Mouse (Mus musculus): ENCODE measurements around the gene Crcp. TPM values are rescaled to one million over a fixed set of nuclear protein-coding genes. Genes with fewer than 3 reads are reported as not detected.

The Crcp gene
- polyA plus RNA-seq, 1 experiment from 2014 or later = 24.9 TPM

- 47% methylated on average over 5 of the region's 5 CpGs for WGBS
- Histone ChIP-seq H3K9ac (ENCODE audit: low read depth, low read length) (0 out of 2 replicates have a peak overlapping the region, but pooled peaks have one; percentile 3), H3K27ac (replicated peaks; ENCODE audit: low read depth, low read length) (no peak overlapping the region), H3K4me3 (ENCODE audit: low read depth, low read length) (peak overlapping the region; percentile 51), H3K36me3 (ENCODE audit: control insufficient read depth, insufficient read depth, low read length) (no peaks in the 10 kb centered on the region), H3K4me1 (ENCODE audit: control insufficient read depth, insufficient read depth, low read length) (no peaks in the 10 kb centered on the region), H3K4me2 (ENCODE audit: low read depth, low read length) (peak overlapping the region; percentile 72), H3K9me3 (ENCODE audit: control insufficient read depth, low read length) (0 out of 2 replicates have a peak, but pooled peaks cover 15% of the 10 kb centered on the region), H3K27me3 (replicated peaks; ENCODE audit: control insufficient read depth, insufficient read depth, low read length) (no peaks in the 10 kb centered on the region)
- no peak for ATAC-seq (ENCODE audit: low read depth)
- DNase-seq (ENCODE audit: low spot score) = no peak
These were observed 27.6 kb upstream of the Crcp start for GRCm38 (mm10) chr5:130001356-130001987.

DNA sequence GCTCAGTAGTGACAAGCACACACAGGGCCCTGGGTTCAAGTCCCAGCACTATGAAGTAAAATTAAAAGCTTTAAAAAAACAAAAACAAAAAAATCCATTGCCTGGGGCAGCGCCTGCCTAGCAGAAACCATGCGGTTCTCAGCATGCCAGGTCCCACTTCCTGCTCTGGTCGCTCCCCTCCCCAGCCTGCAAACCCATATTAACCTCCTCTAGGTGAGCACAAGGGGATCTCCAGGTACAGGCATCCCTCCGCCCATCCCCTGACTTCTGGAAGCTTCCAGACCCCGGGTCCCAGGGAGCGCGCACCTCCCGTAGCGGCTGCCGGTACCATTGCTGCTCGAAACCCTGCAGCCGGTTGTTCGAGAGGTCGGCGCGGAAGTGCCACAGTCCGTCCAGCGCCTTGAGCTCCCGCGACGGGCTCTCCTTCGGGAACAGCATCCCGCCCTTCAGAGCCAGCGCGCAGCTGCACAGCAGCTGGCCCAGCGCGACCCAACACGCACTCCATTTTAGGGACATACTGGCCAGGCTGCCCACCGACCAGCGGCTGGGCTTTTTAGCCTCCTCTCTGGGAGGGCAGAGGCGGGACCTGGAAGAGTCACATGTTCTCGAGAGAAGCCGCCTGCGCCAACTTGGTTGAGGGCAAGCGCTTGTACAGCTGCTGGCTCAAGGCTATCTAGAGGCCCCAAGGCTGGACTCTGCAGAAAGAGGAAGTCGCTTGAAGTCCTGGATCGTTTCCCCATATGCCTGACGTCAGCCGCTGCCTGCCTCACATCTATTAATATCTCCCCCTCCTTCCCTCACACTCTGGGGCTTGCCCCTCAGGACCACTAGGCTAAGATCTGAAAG, 26.6 kb upstream of the Crcp start, which contains the start of gene Gusb:
Gene Gusb, minus strand, starts transcription at position 749 of the 846 bp plus-strand sequence.
- Histone ChIP-seq H3K27ac (replicated peaks; ENCODE audit: low read depth, low read length) (peak within 1 kb of the TSS; percentile 57), H3K9ac (ENCODE audit: low read depth, low read length) (peak within 1 kb of the TSS; percentile 67), H3K27me3 (replicated peaks; ENCODE audit: control insufficient read depth, insufficient read depth, low read length) (no peaks in the 10 kb centered on the region), H3K4me3 (ENCODE audit: low read depth, low read length) (peak within 1 kb of the TSS; percentile 51), H3K9me3 (ENCODE audit: control insufficient read depth, low read length) (0 out of 2 replicates have a peak, but pooled peaks cover 15% of the 10 kb centered on the region), H3K4me2 (ENCODE audit: low read depth, low read length) (peak within 1 kb of the TSS; percentile 72), H3K4me1 (ENCODE audit: control insufficient read depth, insufficient read depth, low read length) (no peaks in the 10 kb centered on the region), H3K36me3 (ENCODE audit: control insufficient read depth, insufficient read depth, low read length) (no peaks in the 10 kb centered on the region)
- 1% methylated on average over 35 of the region's 39 CpGs for whole genome bisulfite sequencing
- ATAC-seq (ENCODE audit: low read depth) (peak; percentile 92), DNase-seq (ENCODE audit: low spot score) (peak; percentile 94)

- Histone ChIP-seq H3K4me2 (ENCODE audit: low read depth, low read length) (peak overlapping the region; percentile 72), H3K4me1 (ENCODE audit: control insufficient read depth, insufficient read depth, low read length) (no peaks in the 10 kb centered on the region), H3K27ac (replicated peaks; ENCODE audit: low read depth, low read length) (no peak overlapping the region; the same call in 1 of the 2 replicates), H3K9me3 (ENCODE audit: control insufficient read depth, low read length) (0 out of 2 replicates have a peak, but pooled peaks cover 15% of the 10 kb centered on the region), H3K27me3 (replicated peaks; ENCODE audit: control insufficient read depth, insufficient read depth, low read length) (no peaks in the 10 kb centered on the region), H3K9ac (ENCODE audit: low read depth, low read length) (peak overlapping the region; percentile 67; the same call in 1 of the 2 replicates), H3K4me3 (ENCODE audit: low read depth, low read length) (peak overlapping the region; percentile 51), H3K36me3 (ENCODE audit: control insufficient read depth, insufficient read depth, low read length) (no peaks in the 10 kb centered on the region)
- DNase-seq (ENCODE audit: low spot score) = no peak
- ATAC-seq (ENCODE audit: low read depth) = no peak
- WGBS = 49% methylated on average over 7 of the region's 7 CpGs
These were observed 25.9 kb upstream of the Crcp start for GRCm38 (mm10) chr5:130003229-130003628.

DNA sequence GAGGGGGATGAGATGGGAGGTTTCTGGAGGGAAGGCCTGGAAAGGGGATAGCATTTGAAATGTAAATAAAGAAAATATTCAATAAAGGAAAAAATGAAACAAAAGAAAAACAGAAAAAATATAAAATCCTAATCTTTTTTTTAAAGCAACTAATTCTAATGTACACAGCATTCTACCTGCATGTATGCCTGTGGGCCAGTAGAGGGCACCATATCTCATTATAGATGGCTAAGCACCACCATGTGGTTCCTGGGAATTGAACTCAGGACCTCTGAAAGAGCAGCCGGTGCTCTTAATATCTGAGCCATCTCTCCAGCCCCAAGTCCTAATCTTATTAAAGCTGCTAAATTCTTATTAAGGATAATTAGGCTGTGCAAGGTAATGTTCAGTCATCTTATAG, 21.7 kb upstream of the Crcp start:
- no peak for DNase-seq (ENCODE audit: low spot score)
- no peaks in the 10 kb centered on the region for H3K27me3 ChIP-seq (replicated peaks; ENCODE audit: control insufficient read depth, insufficient read depth, low read length)
- H3K4me2 ChIP-seq (ENCODE audit: low read depth, low read length) = no peak overlapping the region
- no peak overlapping the region for H3K4me3 ChIP-seq (ENCODE audit: low read depth, low read length)
- no peak overlapping the region for H3K27ac ChIP-seq (replicated peaks; ENCODE audit: low read depth, low read length)
- WGBS = 78% methylated on average over 1 of the region's 1 CpGs
- no peak for ATAC-seq (ENCODE audit: low read depth)
- H3K9me3 ChIP-seq (ENCODE audit: control insufficient read depth, low read length) = peaks cover 23% of the 10 kb centered on the region
- peaks cover 13% of the 10 kb centered on the region for H3K36me3 ChIP-seq (ENCODE audit: control insufficient read depth, insufficient read depth, low read length)
- H3K9ac ChIP-seq (ENCODE audit: low read depth, low read length) = no peak overlapping the region
- H3K4me1 ChIP-seq (ENCODE audit: control insufficient read depth, insufficient read depth, low read length) = no peaks in the 10 kb centered on the region

GRCm38 (mm10) chr5:130008034-130008590, 21.0 kb upstream of the Crcp start:
- no peak for DNase-seq (ENCODE audit: low spot score)
- 82% methylated on average over 6 of the region's 6 CpGs for WGBS
- no peak overlapping the region for H3K4me3 ChIP-seq (ENCODE audit: low read depth, low read length)
- H3K27ac ChIP-seq (replicated peaks; ENCODE audit: low read depth, low read length) = no peak overlapping the region
- no peak overlapping the region for H3K4me2 ChIP-seq (ENCODE audit: low read depth, low read length)
- H3K9me3 ChIP-seq (ENCODE audit: control insufficient read depth, low read length) = peaks cover 23% of the 10 kb centered on the region
- no peak overlapping the region for H3K9ac ChIP-seq (ENCODE audit: low read depth, low read length)
- H3K27me3 ChIP-seq (replicated peaks; ENCODE audit: control insufficient read depth, insufficient read depth, low read length) = no peaks in the 10 kb centered on the region
- ATAC-seq (ENCODE audit: low read depth) = no peak
- no peaks in the 10 kb centered on the region for H3K4me1 ChIP-seq (ENCODE audit: control insufficient read depth, insufficient read depth, low read length)
- H3K36me3 ChIP-seq (ENCODE audit: control insufficient read depth, insufficient read depth, low read length) = peaks cover 13% of the 10 kb centered on the region

- H3K27me3 ChIP-seq (replicated peaks; ENCODE audit: control insufficient read depth, insufficient read depth, low read length) = no peaks in the 10 kb centered on the region
- H3K9ac ChIP-seq (ENCODE audit: low read depth, low read length) = no peak overlapping the region
- H3K9me3 ChIP-seq (ENCODE audit: control insufficient read depth, low read length) = peaks cover 14% of the 10 kb centered on the region
- ATAC-seq (ENCODE audit: low read depth) = no peak
- H3K4me3 ChIP-seq (ENCODE audit: low read depth, low read length) = no peak overlapping the region
- WGBS = 94% methylated on average over 4 of the region's 4 CpGs
- DNase-seq (ENCODE audit: low spot score) = no peak
- no peak overlapping the region for H3K4me2 ChIP-seq (ENCODE audit: low read depth, low read length)
- H3K27ac ChIP-seq (replicated peaks; ENCODE audit: low read depth, low read length) = no peak overlapping the region
- peaks cover 18% of the 10 kb centered on the region for H3K36me3 ChIP-seq (ENCODE audit: control insufficient read depth, insufficient read depth, low read length)
- no peaks in the 10 kb centered on the region for H3K4me1 ChIP-seq (ENCODE audit: control insufficient read depth, insufficient read depth, low read length)
These were observed 19.3 kb upstream of the Crcp start for GRCm38 (mm10) chr5:130009784-130010183.

GRCm38 (mm10) chr5:130010961-130011360, 18.1 kb upstream of the Crcp start:
- Histone ChIP-seq H3K9me3 (ENCODE audit: control insufficient read depth, low read length) (peaks cover 8% of the 10 kb centered on the region), H3K27me3 (replicated peaks; ENCODE audit: control insufficient read depth, insufficient read depth, low read length) (no peaks in the 10 kb centered on the region), H3K27ac (replicated peaks; ENCODE audit: low read depth, low read length) (no peak overlapping the region), H3K4me1 (ENCODE audit: control insufficient read depth, insufficient read depth, low read length) (no peaks in the 10 kb centered on the region), H3K9ac (ENCODE audit: low read depth, low read length) (no peak overlapping the region), H3K4me3 (ENCODE audit: low read depth, low read length) (no peak overlapping the region), H3K4me2 (ENCODE audit: low read depth, low read length) (no peak overlapping the region), H3K36me3 (ENCODE audit: control insufficient read depth, insufficient read depth, low read length) (peaks cover 30% of the 10 kb centered on the region)
- WGBS = 93% methylated on average over 5 of the region's 5 CpGs
- ATAC-seq (ENCODE audit: low read depth) (no peak), DNase-seq (ENCODE audit: low spot score) (no peak)

- DNase-seq (ENCODE audit: low spot score) (no peak), ATAC-seq (ENCODE audit: low read depth) (no peak)
- H3K27me3 ChIP-seq (replicated peaks; ENCODE audit: control insufficient read depth, insufficient read depth, low read length) = no peaks in the 10 kb centered on the region
- no peak overlapping the region for H3K4me2 ChIP-seq (ENCODE audit: low read depth, low read length)
- no peak overlapping the region for H3K4me3 ChIP-seq (ENCODE audit: low read depth, low read length)
- no peaks in the 10 kb centered on the region for H3K4me1 ChIP-seq (ENCODE audit: control insufficient read depth, insufficient read depth, low read length)
- WGBS = 100% methylated on average over 3 of the region's 3 CpGs
- H3K36me3 ChIP-seq (ENCODE audit: control insufficient read depth, insufficient read depth, low read length) = peaks cover 33% of the 10 kb centered on the region
- peaks cover 8% of the 10 kb centered on the region for H3K9me3 ChIP-seq (ENCODE audit: control insufficient read depth, low read length)
- H3K27ac ChIP-seq (replicated peaks; ENCODE audit: low read depth, low read length) = no peak overlapping the region
- no peak overlapping the region for H3K9ac ChIP-seq (ENCODE audit: low read depth, low read length)
These were observed 14.0 kb upstream of the Crcp start for GRCm38 (mm10) chr5:130015104-130015503.

All from embryonic facial prominence, embryonic 14.5 days (tissue).